Comparison of ENCODE assay signal across 9 mouse cellular contexts in the genomic region with DNA sequence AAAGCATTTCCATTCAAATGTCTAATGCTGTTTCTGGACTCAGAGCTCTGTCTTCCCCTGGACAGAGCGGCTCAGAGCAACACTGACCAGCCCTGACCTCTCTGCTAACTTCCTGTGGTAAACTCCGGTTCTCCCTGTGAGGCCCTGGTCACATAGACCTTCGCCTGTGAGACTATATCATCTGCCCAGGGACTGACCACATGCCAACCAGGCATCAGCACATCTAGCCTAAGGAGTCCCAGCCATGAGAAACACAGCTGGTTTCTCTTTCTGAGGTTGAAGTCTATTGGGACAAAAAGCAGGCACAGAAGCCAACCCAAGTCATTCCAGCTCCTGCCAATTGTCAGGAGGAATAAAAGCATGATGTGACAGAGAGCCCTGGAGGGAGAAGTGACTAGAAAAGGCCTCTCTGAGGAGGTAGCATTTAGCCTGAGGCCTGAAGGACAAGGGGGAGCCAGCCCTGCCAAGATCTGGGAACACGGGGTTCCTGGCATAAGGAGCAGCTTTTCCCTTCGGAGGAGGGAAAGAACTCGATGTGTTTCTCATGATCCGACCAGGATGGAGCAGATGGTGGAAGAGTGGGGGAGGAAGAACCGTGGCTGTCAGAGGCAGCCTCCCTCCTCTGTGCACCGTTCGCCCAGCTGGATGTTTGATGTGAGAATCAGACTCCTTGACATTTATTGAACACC.
DNase-seq lines count a peak whose midpoint lies in the region; ATAC-seq lines count a peak whose summit lies in the region.
"Had no signal": no experiment of that assay in that cellular context is flagged by ENCODE, and none has a peak within 500 bp of the region (broad histone marks: within the 10 kb centered on the region; RNA-seq: fewer than 3 reads in every experiment).

No protein-coding gene starts in this region.

- WGBS in forebrain, embryonic 13.5 days = 67% methylated on average over 10 of the region's 10 CpGs
- WGBS in forebrain, embryonic 11.5 days = 81% methylated on average over 10 of the region's 10 CpGs
- WGBS in stomach, embryonic 15.5 days = 47% methylated on average over 10 of the region's 10 CpGs

- peak overlapping the region; percentile 44 for H3K27ac ChIP-seq in forebrain, embryonic 13.5 days
- H3K27ac ChIP-seq in forebrain, embryonic 11.5 days (ENCODE audit: low read depth, low read length) = no peak overlapping the region
- H3K27ac ChIP-seq in stomach, embryonic 15.5 days = peak overlapping the region; percentile 68
- H3K27ac ChIP-seq: limb, embryonic 13.5 days had no signal

- ATAC-seq in forebrain, embryonic 13.5 days = 0 out of 2 replicates have a peak, but pooled peaks have one; percentile 16
- ATAC-seq in forebrain, embryonic 11.5 days (replicated peaks; ENCODE audit: low FRiP score) = no peak
- ATAC-seq in stomach, embryonic 15.5 days (ENCODE audit: insufficient read depth, low FRiP score, low read depth) = no peak
- ATAC-seq in monocyte, adult 5-6 weeks (replicated peaks; ENCODE audit: insufficient number of reproducible peaks, low FRiP score, low TSS enrichment, poor library complexity, severe bottlenecking) = no peak

- DNase-seq in forebrain, embryonic 11.5 days (ENCODE audit: low spot score) = no peak
- peak; percentile 35 for DNase-seq in cerebellum, adult 11 months
- DNase-seq in gastrocnemius, postnatal 14 days = peak; percentile 54
- peak; percentile 87 to 90 for DNase-seq in left cerebral cortex, adult 18-20 months (ENCODE audit: low spot score in 2 of 2)
- DNase-seq in thymus, postnatal 25 days = no peak

- H3K4me3 ChIP-seq in forebrain, embryonic 13.5 days = no peak overlapping the region
- H3K4me3 ChIP-seq in forebrain, embryonic 11.5 days (ENCODE audit: low read depth, low read length) = no peak overlapping the region
- no peak overlapping the region for H3K4me3 ChIP-seq in stomach, embryonic 15.5 days (replicated peaks)
- H3K4me3 ChIP-seq: limb, embryonic 13.5 days had no signal

- H3K4me2 ChIP-seq in forebrain, embryonic 13.5 days = no peak overlapping the region
- no peak overlapping the region for H3K4me2 ChIP-seq in forebrain, embryonic 11.5 days (ENCODE audit: low read depth, low read length, severe bottlenecking)
- H3K4me2 ChIP-seq in stomach, embryonic 15.5 days = no peak overlapping the region
- H3K4me2 ChIP-seq: limb, embryonic 13.5 days had no signal

- H3K36me3 ChIP-seq in forebrain, embryonic 13.5 days (ENCODE audit: poor library complexity, severe bottlenecking) = no peaks in the 10 kb centered on the region
- no peaks in the 10 kb centered on the region for H3K36me3 ChIP-seq in forebrain, embryonic 11.5 days (ENCODE audit: control insufficient read depth, insufficient read depth, low read length)
- H3K36me3 ChIP-seq in stomach, embryonic 15.5 days = no peaks in the 10 kb centered on the region
- H3K36me3 ChIP-seq: limb, embryonic 13.5 days had no signal

- peaks cover 9% of the 10 kb centered on the region; the same call in 1 of the 2 replicates for H3K27me3 ChIP-seq in forebrain, embryonic 13.5 days
- H3K27me3 ChIP-seq in forebrain, embryonic 11.5 days (ENCODE audit: control insufficient read depth, insufficient read depth, low read length) = peaks cover 4% of the 10 kb centered on the region
- no peaks in the 10 kb centered on the region for H3K27me3 ChIP-seq in stomach, embryonic 15.5 days (replicated peaks)
- H3K27me3 ChIP-seq: limb, embryonic 13.5 days had no signal

- peaks cover 31% of the 10 kb centered on the region for H3K4me1 ChIP-seq in forebrain, embryonic 13.5 days
- H3K4me1 ChIP-seq in forebrain, embryonic 11.5 days (replicated peaks; ENCODE audit: control insufficient read depth, insufficient read depth, low read length) = peaks cover 6% of the 10 kb centered on the region; the same call in 1 of the 2 replicates
- peaks cover 39% of the 10 kb centered on the region for H3K4me1 ChIP-seq in stomach, embryonic 15.5 days

- intact Hi-C loops in gastrocnemius, postnatal 14 days (cut with DNase I; ENCODE audit: low total_unique reads) = no loop called here

- H3K9me3 ChIP-seq in forebrain, embryonic 13.5 days (replicated peaks) = no peaks in the 10 kb centered on the region
- H3K9me3 ChIP-seq in forebrain, embryonic 11.5 days (ENCODE audit: control insufficient read depth, low read length) = no peaks in the 10 kb centered on the region
- no peaks in the 10 kb centered on the region for H3K9me3 ChIP-seq in stomach, embryonic 15.5 days
- H3K9me3 ChIP-seq: limb, embryonic 13.5 days had no signal

- H3K9ac ChIP-seq in forebrain, embryonic 13.5 days = no peak overlapping the region
- H3K9ac ChIP-seq in forebrain, embryonic 11.5 days (ENCODE audit: low read length) = no peak overlapping the region
- H3K9ac ChIP-seq in stomach, embryonic 15.5 days = no peak overlapping the region
- H3K9ac ChIP-seq: limb, embryonic 13.5 days had no signal

Comparison
In these comparisons a context has a peak if more than half of its experiments do, and no peak if none do; other contexts are left out.
1. DNase-seq: peak in cerebellum, adult 11 months (single experiment), gastrocnemius, postnatal 14 days (single experiment) and left cerebral cortex, adult 18-20 months (2 of 2); none in forebrain, embryonic 11.5 days (single experiment) and thymus, postnatal 25 days (single experiment).